8 mouse cellular contexts compared by ENCODE assay signal in the genomic region with DNA sequence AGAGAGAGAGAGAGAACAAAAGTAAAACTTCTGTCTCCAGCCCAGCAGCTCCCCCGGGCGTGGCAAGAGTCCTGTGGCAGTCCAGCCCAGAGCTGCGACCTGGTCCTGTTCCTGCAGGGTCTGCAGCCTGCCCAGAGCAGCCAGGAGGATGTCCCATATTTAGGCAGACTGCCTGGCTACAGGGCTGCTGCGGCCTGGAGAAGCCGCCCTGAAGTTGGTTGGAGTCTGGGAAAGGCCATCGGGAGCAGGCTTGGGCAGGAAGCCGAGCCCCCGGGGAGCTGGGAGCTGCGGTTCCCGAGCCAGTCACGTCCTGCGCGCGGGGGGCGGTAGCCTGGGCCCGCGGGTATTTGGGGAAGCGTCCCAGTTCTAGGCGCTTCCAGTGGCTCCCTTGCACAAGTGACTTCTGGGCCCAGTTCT. TPM values are rescaled to one million over a fixed set of nuclear protein-coding genes. Genes with fewer than 3 reads are reported as not detected.
DNase-seq lines count a peak whose midpoint lies in the region; ATAC-seq and TF ChIP-seq lines count a peak whose summit lies in the region.

Gene Gng11 (plus strand): TSS at position 15 of the 417 bp plus-strand sequence.

- H3K4me3 ChIP-seq in bone marrow macrophage, adult 2 months (ENCODE audit: insufficient read depth, low read length) = peak within 1 kb of the TSS; percentile 56
- H3K4me3 ChIP-seq in forebrain, embryonic 12.5 days (replicated peaks) = peak within 1 kb of the TSS; percentile 36
- peak within 1 kb of the TSS; percentile 63 for H3K4me3 ChIP-seq in heart, embryonic 15.5 days
- H3K4me3 ChIP-seq in liver, embryonic 12.5 days = peak within 1 kb of the TSS; percentile 52
- H3K4me3 ChIP-seq in myocyte = peak within 1 kb of the TSS; percentile 23

- no peaks in the 10 kb centered on the region for H3K9me3 ChIP-seq in forebrain, embryonic 12.5 days
- H3K9me3 ChIP-seq in heart, embryonic 15.5 days (replicated peaks) = no peaks in the 10 kb centered on the region
- no peaks in the 10 kb centered on the region for H3K9me3 ChIP-seq in liver, embryonic 12.5 days (replicated peaks)

- no peak for TF ChIP-seq POLR2A in bone marrow macrophage, adult 2 months (IDR thresholded peaks at IDR 0.05; ENCODE audit: borderline replicate concordance, low read depth, low read length)
- TF ChIP-seq POLR2A in myocyte (IDR thresholded peaks at IDR 0.05; ENCODE audit: insufficient read length, low read depth) = peak; percentile 35

- peak; percentile 93 for DNase-seq in 3134 (ENCODE audit: extremely low read depth, insufficient read length, low spot score)
- peak; percentile 89 for DNase-seq in kidney, postnatal 10 days
- DNase-seq in testis, postnatal 14 days (ENCODE audit: low spot score) = peak; percentile 31

- H3K4me1 ChIP-seq in bone marrow macrophage, adult 2 months (ENCODE audit: control insufficient read depth, insufficient read depth, low read length) = peaks cover 10% of the 10 kb centered on the region
- H3K4me1 ChIP-seq in forebrain, embryonic 12.5 days = peaks cover 7% of the 10 kb centered on the region
- peaks cover 14% of the 10 kb centered on the region for H3K4me1 ChIP-seq in heart, embryonic 15.5 days (replicated peaks)
- H3K4me1 ChIP-seq in liver, embryonic 12.5 days = 0 out of 2 replicates have a peak, but pooled peaks cover 3% of the 10 kb centered on the region

- TF ChIP-seq CTCF in bone marrow macrophage, adult 2 months (IDR thresholded peaks at IDR 0.05; ENCODE audit: low read depth, low read length) = no peak

- H3K9ac ChIP-seq in forebrain, embryonic 12.5 days = peak within 1 kb of the TSS; percentile 42; the same call in 1 of the 2 replicates
- H3K9ac ChIP-seq in heart, embryonic 15.5 days = peak within 1 kb of the TSS; percentile 67
- peak within 1 kb of the TSS; percentile 60 for H3K9ac ChIP-seq in liver, embryonic 12.5 days

- peak within 1 kb of the TSS; percentile 64 for H3K4me2 ChIP-seq in forebrain, embryonic 12.5 days
- H3K4me2 ChIP-seq in heart, embryonic 15.5 days = peak within 1 kb of the TSS; percentile 72
- H3K4me2 ChIP-seq in liver, embryonic 12.5 days = peak within 1 kb of the TSS; percentile 67
- peak within 1 kb of the TSS; percentile 64 for H3K4me2 ChIP-seq in myocyte (ENCODE audit: low read depth)

- 0 out of 2 replicates have a peak, but pooled peaks cover 3% of the 10 kb centered on the region for H3K27me3 ChIP-seq in forebrain, embryonic 12.5 days
- H3K27me3 ChIP-seq in heart, embryonic 15.5 days = no peaks in the 10 kb centered on the region
- H3K27me3 ChIP-seq in liver, embryonic 12.5 days (replicated peaks) = no peaks in the 10 kb centered on the region
- H3K27me3 ChIP-seq in myocyte (ENCODE audit: control insufficient read depth, insufficient read depth, insufficient read length) = no peaks in the 10 kb centered on the region

- no peak within 1 kb of the TSS for H3K27ac ChIP-seq in bone marrow macrophage, adult 2 months (ENCODE audit: insufficient read depth, low read depth, low read length)
- no peak within 1 kb of the TSS for H3K27ac ChIP-seq in forebrain, embryonic 12.5 days
- peak within 1 kb of the TSS; percentile 92 for H3K27ac ChIP-seq in heart, embryonic 15.5 days
- peak within 1 kb of the TSS; percentile 68 for H3K27ac ChIP-seq in liver, embryonic 12.5 days

- no peak within 1 kb of the TSS for H3ac ChIP-seq in myocyte (ENCODE audit: control insufficient read depth, insufficient read length)

- peak; percentile 73 for ATAC-seq in forebrain, embryonic 12.5 days (ENCODE audit: low FRiP score)
- peak; percentile 84 for ATAC-seq in heart, embryonic 15.5 days (replicated peaks; ENCODE audit: insufficient number of reproducible peaks, insufficient read depth, low FRiP score, low read depth)
- ATAC-seq in liver, embryonic 12.5 days = peak; percentile 80

- 1% methylated on average over 19 of the region's 19 CpGs for WGBS in forebrain, embryonic 12.5 days
- 0% methylated on average over 19 of the region's 19 CpGs for WGBS in heart, embryonic 15.5 days
- WGBS in liver, embryonic 12.5 days (ENCODE audit: insufficient replicate concordance) = 1% methylated on average over 18 of the region's 19 CpGs

- no peaks in the 10 kb centered on the region for H3K36me3 ChIP-seq in forebrain, embryonic 12.5 days (replicated peaks)
- 0 out of 2 replicates have a peak, but pooled peaks cover 4% of the 10 kb centered on the region for H3K36me3 ChIP-seq in heart, embryonic 15.5 days
- H3K36me3 ChIP-seq in liver, embryonic 12.5 days = no peaks in the 10 kb centered on the region
- no peaks in the 10 kb centered on the region for H3K36me3 ChIP-seq in myocyte (ENCODE audit: control insufficient read depth, insufficient read depth)

- no peaks in the 10 kb centered on the region for H3K79me2 ChIP-seq in myocyte (ENCODE audit: control insufficient read depth, insufficient read depth)

TF ChIP-seq in myocyte, 11 proteins besides CTCF, POLR2A, EP300 and RAD21:
- TF ChIP-seq MYOG (IDR thresholded peaks at IDR 0.05; ENCODE audit: control insufficient read depth in 1 of 3, insufficient read depth in 1 of 3, insufficient read length in 2 of 3, low read depth in 2 of 3) (no peak), SRF (IDR thresholded peaks at IDR 0.05; ENCODE audit: control insufficient read depth, insufficient read length, low read depth) (peak; percentile 53)

RNA-seq across cellular contexts. Expression of gene Gng11, which starts in this region (rescaled TPM):
- 2.1 and 3.6 TPM in 2 replicates for polyA plus RNA-seq in bone marrow macrophage, adult 2 months (2012; ENCODE audit: insufficient read depth, insufficient read length, missing spikeins)
- 26.0 and 26.6 TPM in 2 replicates for polyA plus RNA-seq in forebrain, embryonic 12.5 days (2016; fragmentation: Nextera tagmentation; extraction: Ambion mirVana)
- 88.0 and 135 TPM in 2 replicates for polyA plus RNA-seq in heart, embryonic 15.5 days (2015; fragmentation: Nextera tagmentation; extraction: Ambion mirVana)
- polyA plus RNA-seq in liver, embryonic 12.5 days (2016; fragmentation: Nextera tagmentation; extraction: Ambion mirVana) = 25.3 and 28.2 TPM in 2 replicates
- polyA plus RNA-seq in myocyte (2012; fragmentation: generic; extraction: Trizol) = 19.3 TPM

Comparison
In these comparisons a context has a peak if more than half of its experiments do, and no peak if none do; other contexts are left out.
1. DNase-seq: peak in every context shown above with its lines; median percentile 93 in 3134; 89 in kidney, postnatal 10 days; 31 in testis, postnatal 14 days.
2. H3K27ac ChIP-seq: peak in heart, embryonic 15.5 days (single experiment) and liver, embryonic 12.5 days (single experiment); none in bone marrow macrophage, adult 2 months (single experiment) and forebrain, embryonic 12.5 days (single experiment).
3. Peak in every context shown above with its lines, with median percentiles within 50 percentile points of each other: H3K4me3 ChIP-seq, ATAC-seq, H3K4me2 ChIP-seq and H3K9ac ChIP-seq.